Comparison of ENCODE assay signal across 8 mouse cellular contexts in the genomic region with DNA sequence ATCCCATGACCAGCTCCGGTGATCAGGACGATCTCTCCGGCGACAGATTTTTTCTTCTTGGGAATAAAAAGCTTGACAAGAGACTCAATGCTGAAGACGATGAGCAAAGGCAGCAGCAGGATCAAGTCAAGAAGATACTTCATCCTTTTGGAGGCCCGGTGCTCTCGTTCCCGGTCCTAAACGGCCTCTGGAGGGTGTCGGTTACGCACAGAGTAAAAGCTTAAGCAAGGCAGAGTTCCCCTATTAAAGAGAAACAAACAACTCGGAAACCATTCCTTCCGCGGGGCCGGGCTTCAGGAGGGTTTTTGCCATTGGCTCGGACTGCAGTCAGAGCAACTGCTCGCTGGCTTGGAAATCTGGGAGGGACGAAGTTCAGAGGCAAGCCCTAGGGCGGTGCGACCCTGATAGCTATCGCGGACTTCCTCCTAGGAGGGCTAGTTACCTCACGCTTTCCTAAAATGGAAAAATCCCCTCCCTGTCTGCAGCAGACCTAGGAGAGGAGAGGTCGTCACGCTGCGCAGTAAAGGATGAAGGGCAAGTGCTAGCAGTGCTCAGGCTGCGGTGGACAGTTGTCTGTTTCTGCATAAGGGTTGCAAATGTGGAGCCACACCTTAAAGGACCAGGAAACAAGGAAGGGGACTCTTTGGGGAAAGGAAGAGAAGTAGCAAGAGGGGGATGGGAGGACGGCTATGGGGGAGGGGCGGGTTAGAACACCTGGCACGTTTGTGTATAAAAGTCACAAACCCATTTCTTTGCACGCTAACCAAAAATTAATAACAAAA. TPM values are rescaled to one million over a fixed set of nuclear protein-coding genes. Genes with fewer than 3 reads are reported as not detected.
DNase-seq lines count a peak whose midpoint lies in the region; ATAC-seq lines count a peak whose summit lies in the region.

A gene (minus strand): TSS at position 323 of the 782 bp plus-strand sequence.

- H3K27ac ChIP-seq in embryonic facial prominence, embryonic 15.5 days (replicated peaks), result peak within 1 kb of the TSS; percentile 78
- peak within 1 kb of the TSS; percentile 10 for H3K27ac ChIP-seq in limb, embryonic 13.5 days
- 0 out of 2 replicates have a peak within 1 kb of the TSS, but pooled peaks have one; percentile 30 for H3K27ac ChIP-seq in midbrain, embryonic 15.5 days

- peak within 1 kb of the TSS; percentile 47 for H3K4me3 ChIP-seq in embryonic facial prominence, embryonic 15.5 days (replicated peaks)
- peak within 1 kb of the TSS; percentile 55 for H3K4me3 ChIP-seq in limb, embryonic 13.5 days
- H3K4me3 ChIP-seq in midbrain, embryonic 15.5 days, result peak within 1 kb of the TSS; percentile 46

- peak within 1 kb of the TSS; percentile 37 for H3K9ac ChIP-seq in embryonic facial prominence, embryonic 15.5 days
- H3K9ac ChIP-seq in limb, embryonic 13.5 days, result peak within 1 kb of the TSS; percentile 70
- peak within 1 kb of the TSS; percentile 53 for H3K9ac ChIP-seq in midbrain, embryonic 15.5 days

- ATAC-seq in embryonic facial prominence, embryonic 15.5 days (ENCODE audit: insufficient number of reproducible peaks, low FRiP score, low TSS enrichment, low read depth), result peak; percentile 86
- ATAC-seq in limb, embryonic 13.5 days (ENCODE audit: low FRiP score, low read depth), result peak; percentile 91
- ATAC-seq in midbrain, embryonic 15.5 days (replicated peaks), result peak; percentile 81

- H3K9me3 ChIP-seq in embryonic facial prominence, embryonic 15.5 days (replicated peaks), result no peaks in the 10 kb centered on the region
- no peaks in the 10 kb centered on the region for H3K9me3 ChIP-seq in limb, embryonic 13.5 days
- H3K9me3 ChIP-seq in midbrain, embryonic 15.5 days, result no peaks in the 10 kb centered on the region

- H3K36me3 ChIP-seq in embryonic facial prominence, embryonic 15.5 days, result peaks cover 3% of the 10 kb centered on the region; the same call in 1 of the 2 replicates
- H3K36me3 ChIP-seq in limb, embryonic 13.5 days, result peaks cover 13% of the 10 kb centered on the region
- H3K36me3 ChIP-seq in midbrain, embryonic 15.5 days (replicated peaks), result no peaks in the 10 kb centered on the region

- H3K4me2 ChIP-seq in embryonic facial prominence, embryonic 15.5 days (replicated peaks), result peak within 1 kb of the TSS; percentile 65
- H3K4me2 ChIP-seq in limb, embryonic 13.5 days (replicated peaks), result peak within 1 kb of the TSS; percentile 66
- H3K4me2 ChIP-seq in midbrain, embryonic 15.5 days, result peak within 1 kb of the TSS; percentile 78

- peak; percentile 80 for DNase-seq in 3T3-L1 (ENCODE audit: low read depth, low spot score)
- DNase-seq in adrenal gland, postnatal 4 days (ENCODE audit: low spot score in 2 of 2), result peak; percentile 60 to 79
- peak; percentile 94 for DNase-seq in heart, adult 8-10 months (ENCODE audit: low spot score)
- peak; percentile 94 for DNase-seq in kidney, adult 9 months
- peak; percentile 34 to 67 for DNase-seq in spleen, postnatal 10 days (ENCODE audit: low spot score in 2 of 2)

- peaks cover 20% of the 10 kb centered on the region; the same call in 1 of the 2 replicates for H3K4me1 ChIP-seq in embryonic facial prominence, embryonic 15.5 days
- peaks cover 13% of the 10 kb centered on the region for H3K4me1 ChIP-seq in limb, embryonic 13.5 days
- peaks cover 7% of the 10 kb centered on the region for H3K4me1 ChIP-seq in midbrain, embryonic 15.5 days

- under 1% methylated on average over 31 of the region's 31 CpGs for WGBS in embryonic facial prominence, embryonic 15.5 days
- under 1% methylated on average over 31 of the region's 31 CpGs for WGBS in limb, embryonic 13.5 days
- WGBS in midbrain, embryonic 15.5 days, result 1% methylated on average over 31 of the region's 31 CpGs

- H3K27me3 ChIP-seq in embryonic facial prominence, embryonic 15.5 days, result peaks cover 8% of the 10 kb centered on the region; the same call in 1 of the 2 replicates
- H3K27me3 ChIP-seq in limb, embryonic 13.5 days, result peaks cover 6% of the 10 kb centered on the region; the same call in 1 of the 2 replicates
- peaks cover 10% of the 10 kb centered on the region; the same call in 1 of the 2 replicates for H3K27me3 ChIP-seq in midbrain, embryonic 15.5 days (replicated peaks)

RNA-seq across cellular contexts. Expression of the gene that starts here (rescaled TPM):
- 10 to 100 TPM; 67.7 to 72.2 TPM for total RNA-seq in adrenal gland, postnatal 4 days (2021)
- 3.8 and 4.0 TPM in 2 replicates for polyA plus RNA-seq in embryonic facial prominence, embryonic 15.5 days (2015; fragmentation: Nextera tagmentation; extraction: Ambion mirVana)
- 10 to 100 TPM; 26.5 to 30.0 (median 27.4) TPM for total RNA-seq in heart, adult 8-10 months (2022)
- polyA plus RNA-seq in limb, embryonic 13.5 days (2015; fragmentation: Nextera tagmentation; extraction: Ambion mirVana), result 3.5 TPM in 2 replicates
- 2.2 and 2.6 TPM in 2 replicates for polyA plus RNA-seq in midbrain, embryonic 15.5 days (2015; fragmentation: Nextera tagmentation; extraction: Ambion mirVana)

Comparison
In these comparisons a context has a peak if more than half of its experiments do, and no peak if none do; other contexts are left out.
1. Peak in every context shown above with its lines: DNase-seq, ATAC-seq, H3K4me3 ChIP-seq and H3K27ac ChIP-seq.
2. H3K27ac ChIP-seq: peak in every context shown above with its lines; median percentile 78 in embryonic facial prominence, embryonic 15.5 days; 30 in midbrain, embryonic 15.5 days; 10 in limb, embryonic 13.5 days.